Mouse (Mus musculus): ENCODE data around the gene Nav2.

The Nav2 gene

DNA sequence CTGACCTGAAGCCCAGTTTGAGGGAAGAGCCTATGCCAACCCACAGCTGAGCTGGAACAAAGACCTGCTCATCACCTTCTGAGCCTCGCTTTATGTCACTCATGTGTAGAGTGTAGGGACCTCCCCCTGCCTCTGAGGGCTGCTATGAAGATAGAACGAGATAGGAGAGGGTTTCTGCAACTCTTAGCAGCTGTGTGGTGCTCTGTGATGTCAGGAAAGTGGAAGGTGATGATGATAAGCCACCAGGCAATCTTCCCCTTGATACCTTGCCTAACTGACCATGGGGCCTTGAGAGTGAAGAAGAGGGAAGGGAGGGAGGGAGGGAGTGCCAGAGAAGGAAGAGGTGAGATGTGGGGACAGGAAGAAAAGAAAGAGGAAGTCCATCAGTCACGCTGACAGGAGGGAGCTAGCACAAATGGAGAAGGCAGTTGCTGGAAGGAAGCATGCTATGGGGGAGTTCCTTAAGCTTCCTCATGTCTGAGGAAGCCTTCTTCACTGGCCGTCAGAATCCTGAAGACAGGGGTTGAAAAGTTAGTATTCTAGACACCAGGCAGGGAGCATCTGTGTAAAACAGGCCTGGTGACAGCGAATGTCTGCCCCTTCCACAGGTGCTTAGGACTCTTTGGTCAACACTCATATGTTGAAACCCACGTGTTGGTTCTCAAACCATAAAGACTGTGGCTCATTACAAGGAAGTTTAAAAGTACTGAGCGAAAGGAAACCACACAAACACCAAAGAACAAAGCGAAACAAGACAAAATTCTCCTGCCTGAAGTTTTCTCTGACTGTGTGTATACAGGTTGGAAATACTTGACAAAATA is at the start of gene Nav2:
Gene Nav2, plus strand, starts transcription at position 196 of the 821 bp plus-strand sequence.
- peak; percentile 58 for DNase-seq (ENCODE audit: low read depth, low spot score)
- Histone ChIP-seq H3K36me3 (ENCODE audit: control insufficient read depth, insufficient read depth, low read length, poor library complexity, severe bottlenecking) (no peaks in the 10 kb centered on the region), H3K27me3 (ENCODE audit: control insufficient read depth, insufficient read depth, low read length, poor library complexity, severe bottlenecking) (no peaks in the 10 kb centered on the region)

DNA sequence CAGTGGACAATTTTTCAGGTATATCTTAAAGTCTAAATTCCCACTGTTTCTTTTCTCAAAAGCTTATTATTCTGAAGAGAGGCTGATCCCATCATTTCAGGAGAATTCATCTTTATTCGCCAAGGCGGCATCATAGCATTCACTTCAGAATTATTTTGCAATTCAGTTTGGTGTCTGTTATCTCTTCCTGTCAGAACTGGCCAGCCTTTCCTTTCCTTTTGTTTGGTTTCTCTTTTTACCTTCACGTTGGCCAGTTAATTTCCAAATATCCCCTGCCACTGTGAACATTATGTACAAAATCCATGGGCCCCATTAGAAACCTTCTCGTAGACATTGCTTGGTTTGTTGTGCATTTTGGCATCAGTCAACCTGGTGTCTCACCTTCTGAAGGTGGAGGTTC is 49.2 kb upstream of the Nav2 start:
- no peak for DNase-seq (ENCODE audit: low read depth, low spot score)
- H3K27me3 ChIP-seq (ENCODE audit: control insufficient read depth, insufficient read depth, low read length, poor library complexity, severe bottlenecking) = no peaks in the 10 kb centered on the region
- H3K36me3 ChIP-seq (ENCODE audit: control insufficient read depth, insufficient read depth, low read length, poor library complexity, severe bottlenecking) = no peaks in the 10 kb centered on the region

DNA sequence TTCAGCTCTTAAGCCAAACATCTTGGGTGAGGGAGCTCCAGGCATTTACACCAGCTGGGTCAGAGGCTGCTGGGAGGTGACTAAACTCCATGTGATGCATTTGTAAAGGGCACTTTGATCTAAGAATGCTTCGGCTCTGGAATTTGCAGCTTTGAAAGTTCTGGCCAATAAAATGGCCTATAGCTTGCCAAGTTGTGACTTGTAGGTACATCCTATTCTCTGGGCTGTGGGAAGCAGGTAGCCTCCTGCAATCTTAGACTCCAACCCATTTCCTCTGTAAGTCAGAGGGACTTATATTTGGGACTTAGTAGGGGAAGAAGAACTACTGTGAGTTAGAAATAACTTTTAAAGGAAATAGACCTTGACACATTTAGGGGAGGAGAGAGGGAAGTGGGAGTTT is 47.6 kb upstream of the Nav2 start:
- DNase-seq (ENCODE audit: low read depth, low spot score) = no peak
- no peaks in the 10 kb centered on the region for H3K36me3 ChIP-seq (ENCODE audit: control insufficient read depth, insufficient read depth, low read length, poor library complexity, severe bottlenecking)
- H3K27me3 ChIP-seq (ENCODE audit: control insufficient read depth, insufficient read depth, low read length, poor library complexity, severe bottlenecking) = no peaks in the 10 kb centered on the region

DNA sequence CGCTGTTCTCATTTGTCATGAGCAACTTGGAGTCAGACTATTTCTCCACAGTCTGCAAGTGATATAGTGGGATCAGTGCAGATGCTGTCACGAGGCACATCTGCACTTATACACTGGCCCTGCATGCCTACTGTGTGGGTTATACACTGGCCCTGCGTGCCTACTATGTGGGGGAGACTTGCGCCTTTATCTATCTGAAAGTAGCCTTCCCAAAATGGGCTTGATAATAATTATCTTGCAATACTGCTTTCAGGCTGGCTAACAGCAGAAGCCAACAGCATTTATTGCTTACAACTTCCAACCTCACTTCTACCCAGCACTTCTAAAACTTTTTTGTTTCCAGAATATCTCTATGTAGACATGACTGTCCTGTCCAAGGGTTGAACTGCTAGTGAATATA is 46.7 kb upstream of the Nav2 start:
- H3K36me3 ChIP-seq (ENCODE audit: control insufficient read depth, insufficient read depth, low read length, poor library complexity, severe bottlenecking) = no peaks in the 10 kb centered on the region
- no peaks in the 10 kb centered on the region for H3K27me3 ChIP-seq (ENCODE audit: control insufficient read depth, insufficient read depth, low read length, poor library complexity, severe bottlenecking)
- DNase-seq (ENCODE audit: low read depth, low spot score) = no peak

DNA sequence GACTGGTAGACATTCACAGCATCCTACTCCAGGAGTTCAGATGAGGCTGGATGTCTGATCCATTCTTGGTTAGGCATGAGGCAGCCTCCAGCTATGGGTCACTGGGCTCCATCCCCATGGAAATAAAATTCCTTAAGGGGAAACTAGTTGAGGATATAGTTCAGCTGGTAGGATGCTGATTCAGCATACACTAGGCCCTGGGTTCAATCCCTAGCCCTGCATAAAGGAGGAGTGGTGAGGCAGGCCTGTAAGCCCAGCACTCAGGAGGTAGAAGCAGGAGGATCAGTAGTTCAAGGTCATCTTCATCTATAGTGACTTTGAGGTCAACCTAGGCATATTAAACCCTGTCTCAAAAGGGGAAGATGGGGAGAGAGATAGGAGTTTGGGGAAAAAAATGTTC is 44.3 kb upstream of the Nav2 start:
- Histone ChIP-seq H3K36me3 (ENCODE audit: control insufficient read depth, insufficient read depth, low read length, poor library complexity, severe bottlenecking) (no peaks in the 10 kb centered on the region), H3K27me3 (ENCODE audit: control insufficient read depth, insufficient read depth, low read length, poor library complexity, severe bottlenecking) (no peaks in the 10 kb centered on the region)
- DNase-seq (ENCODE audit: low read depth, low spot score) = no peak

DNA sequence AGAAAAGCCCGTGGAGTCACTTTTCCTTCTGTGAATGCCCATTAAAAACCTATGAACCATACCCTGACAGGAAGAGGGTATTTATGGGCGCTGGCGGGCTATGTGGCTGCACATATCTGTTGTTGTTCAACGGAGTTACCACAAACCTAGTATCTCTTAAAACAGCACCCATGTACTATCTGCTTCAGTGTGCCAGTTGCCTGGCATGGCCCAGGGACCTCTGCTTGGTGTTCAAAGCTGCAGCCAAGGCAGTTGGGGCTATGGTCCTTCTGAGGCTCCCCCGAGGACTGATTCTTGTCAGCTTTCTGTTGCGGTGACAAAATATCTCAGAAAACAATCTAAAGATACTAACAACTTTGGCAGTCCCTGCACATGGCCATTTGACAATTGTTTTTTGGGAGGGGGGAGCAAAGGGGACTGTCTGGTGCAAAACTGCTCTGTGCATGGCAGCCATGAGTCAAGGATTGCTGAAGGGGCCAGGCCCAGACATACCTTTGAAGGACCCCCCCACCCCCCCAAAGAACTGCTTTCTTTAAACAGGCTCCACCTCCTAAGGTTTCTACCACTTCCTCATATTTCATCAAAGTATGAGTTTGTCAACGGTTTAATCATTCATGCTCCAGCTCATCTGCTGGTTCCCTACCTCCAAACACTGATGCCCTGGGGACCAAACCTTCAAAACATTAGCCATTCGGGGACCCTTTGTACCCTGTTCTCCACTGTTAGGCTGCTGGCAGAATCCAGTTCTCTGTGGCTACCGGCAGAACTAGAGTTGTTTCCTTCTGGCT is 43.7 kb upstream of the Nav2 start:
- Histone ChIP-seq H3K36me3 (ENCODE audit: control insufficient read depth, insufficient read depth, low read length, poor library complexity, severe bottlenecking) (no peaks in the 10 kb centered on the region), H3K27me3 (ENCODE audit: control insufficient read depth, insufficient read depth, low read length, poor library complexity, severe bottlenecking) (no peaks in the 10 kb centered on the region)
- DNase-seq (ENCODE audit: low read depth, low spot score) = peak; percentile 26

DNA sequence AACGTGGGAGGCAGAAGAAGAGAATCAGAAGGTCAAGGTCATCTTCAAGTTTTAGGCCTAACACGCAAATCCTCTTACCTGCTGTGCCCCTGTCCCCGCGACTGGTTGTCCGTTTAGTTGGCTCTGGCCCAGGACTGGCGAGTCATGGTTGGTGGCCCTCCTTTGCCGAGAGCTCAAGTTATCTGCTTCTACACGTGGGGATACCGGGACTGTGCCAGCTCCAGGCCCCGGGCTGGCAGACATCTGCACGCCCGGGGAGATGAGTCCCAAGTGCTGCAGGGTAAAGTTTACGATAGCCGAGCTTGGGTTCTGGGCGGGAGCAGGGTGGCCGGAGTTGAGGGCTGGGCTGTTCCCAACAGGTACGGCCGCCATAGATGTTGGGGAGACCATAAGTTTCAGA is 40.9 kb upstream of the Nav2 start:
- no peak for DNase-seq (ENCODE audit: low read depth, low spot score)
- H3K36me3 ChIP-seq (ENCODE audit: control insufficient read depth, insufficient read depth, low read length, poor library complexity, severe bottlenecking) = no peaks in the 10 kb centered on the region
- H3K27me3 ChIP-seq (ENCODE audit: control insufficient read depth, insufficient read depth, low read length, poor library complexity, severe bottlenecking) = no peaks in the 10 kb centered on the region

DNA sequence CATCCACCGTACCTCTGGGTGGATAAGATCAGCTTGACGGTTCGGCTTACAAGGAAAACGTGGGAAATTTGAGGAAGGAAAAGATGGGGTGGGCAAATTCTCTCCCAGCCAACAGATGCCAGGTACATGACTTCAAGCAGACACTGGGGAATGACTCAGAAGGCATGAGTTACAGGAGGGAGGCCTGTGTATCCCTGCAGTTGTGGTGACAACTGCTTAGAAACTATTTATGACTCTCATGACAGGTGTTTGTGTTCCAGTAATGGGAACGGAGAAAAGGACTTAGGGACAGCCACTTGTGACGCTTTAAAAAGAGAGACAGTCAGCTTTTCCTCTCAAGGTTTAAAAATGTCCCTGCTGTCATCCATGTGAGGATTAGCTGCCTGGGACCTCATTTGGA is 38.4 kb upstream of the Nav2 start:
- H3K27me3 ChIP-seq (ENCODE audit: control insufficient read depth, insufficient read depth, low read length, poor library complexity, severe bottlenecking) = no peaks in the 10 kb centered on the region
- no peak for DNase-seq (ENCODE audit: low read depth, low spot score)
- H3K36me3 ChIP-seq (ENCODE audit: control insufficient read depth, insufficient read depth, low read length, poor library complexity, severe bottlenecking) = no peaks in the 10 kb centered on the region

DNA sequence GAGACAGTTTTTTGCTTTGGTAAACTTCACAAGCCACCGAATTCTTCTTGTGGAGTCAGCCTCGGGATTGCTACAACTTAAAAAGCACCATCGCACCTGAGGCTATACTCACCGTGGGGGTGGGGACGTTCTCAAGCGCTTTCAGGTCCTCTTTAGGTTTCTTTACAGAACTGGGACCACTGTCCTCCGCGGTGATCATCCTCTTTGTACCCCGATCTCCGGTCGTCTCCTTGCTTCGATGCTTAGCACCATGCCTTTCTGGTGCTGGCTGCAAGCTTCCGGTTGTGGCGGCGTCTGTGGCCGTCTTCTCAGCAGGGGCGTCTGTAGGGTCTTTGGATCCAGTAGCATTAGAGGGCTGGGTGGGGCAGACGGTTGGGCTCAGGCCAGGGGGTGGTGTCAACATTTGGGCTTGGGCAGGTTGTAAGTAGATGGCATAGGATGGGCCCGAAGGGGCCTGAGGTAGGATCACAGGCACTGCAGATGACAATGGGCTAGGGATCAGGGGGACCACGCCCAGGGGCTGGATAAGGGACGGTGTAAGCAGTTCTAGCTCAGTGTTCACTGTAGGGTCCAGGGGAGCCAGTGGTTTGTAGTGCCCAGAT is 37.8 kb upstream of the Nav2 start:
- no peaks in the 10 kb centered on the region for H3K27me3 ChIP-seq (ENCODE audit: control insufficient read depth, insufficient read depth, low read length, poor library complexity, severe bottlenecking)
- no peaks in the 10 kb centered on the region for H3K36me3 ChIP-seq (ENCODE audit: control insufficient read depth, insufficient read depth, low read length, poor library complexity, severe bottlenecking)
- no peak for DNase-seq (ENCODE audit: low read depth, low spot score)

DNA sequence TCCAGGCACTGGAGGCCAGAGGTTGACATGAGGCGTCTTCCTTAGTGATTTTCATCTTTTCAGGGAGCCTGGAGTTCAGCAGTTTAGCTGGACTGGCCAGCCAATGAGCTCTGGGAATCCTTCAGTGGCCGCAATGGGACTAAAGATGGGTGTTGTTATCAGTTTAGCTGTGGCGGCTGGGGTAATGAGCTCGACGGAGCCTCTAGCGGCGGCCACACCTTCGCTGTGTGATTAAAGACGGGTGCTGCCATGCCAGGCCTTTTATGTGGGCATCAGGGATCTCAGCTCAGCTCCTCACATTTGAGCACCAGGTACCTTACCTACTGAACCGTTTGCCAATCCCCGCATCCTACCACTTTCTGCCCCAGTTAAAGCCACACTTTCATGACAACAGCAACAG is 37.2 kb upstream of the Nav2 start:
- Histone ChIP-seq H3K36me3 (ENCODE audit: control insufficient read depth, insufficient read depth, low read length, poor library complexity, severe bottlenecking) (no peaks in the 10 kb centered on the region), H3K27me3 (ENCODE audit: control insufficient read depth, insufficient read depth, low read length, poor library complexity, severe bottlenecking) (no peaks in the 10 kb centered on the region)
- DNase-seq (ENCODE audit: low read depth, low spot score) = no peak

DNA sequence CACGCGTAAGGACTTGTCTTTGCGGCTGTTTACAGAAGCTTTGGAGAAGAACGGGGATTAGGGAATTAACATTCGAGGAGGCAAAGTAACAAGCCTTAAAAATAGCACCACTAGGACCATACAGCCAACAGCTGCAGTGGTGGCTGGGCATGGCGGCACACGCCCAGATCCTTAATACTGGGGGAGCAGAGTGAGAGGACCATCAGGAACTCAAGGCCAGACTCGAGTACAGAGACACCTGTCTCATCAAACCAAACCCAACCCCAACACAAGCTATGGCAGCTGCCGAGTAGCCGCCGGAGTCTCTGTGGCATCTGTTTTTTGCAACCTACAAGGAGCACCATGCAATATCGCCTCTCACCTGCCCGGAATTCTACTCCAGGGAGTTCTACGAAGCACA is 33.4 kb upstream of the Nav2 start:
- no peak for DNase-seq (ENCODE audit: low read depth, low spot score)
- no peaks in the 10 kb centered on the region for H3K27me3 ChIP-seq (ENCODE audit: control insufficient read depth, insufficient read depth, low read length, poor library complexity, severe bottlenecking)
- no peaks in the 10 kb centered on the region for H3K36me3 ChIP-seq (ENCODE audit: control insufficient read depth, insufficient read depth, low read length, poor library complexity, severe bottlenecking)

DNA sequence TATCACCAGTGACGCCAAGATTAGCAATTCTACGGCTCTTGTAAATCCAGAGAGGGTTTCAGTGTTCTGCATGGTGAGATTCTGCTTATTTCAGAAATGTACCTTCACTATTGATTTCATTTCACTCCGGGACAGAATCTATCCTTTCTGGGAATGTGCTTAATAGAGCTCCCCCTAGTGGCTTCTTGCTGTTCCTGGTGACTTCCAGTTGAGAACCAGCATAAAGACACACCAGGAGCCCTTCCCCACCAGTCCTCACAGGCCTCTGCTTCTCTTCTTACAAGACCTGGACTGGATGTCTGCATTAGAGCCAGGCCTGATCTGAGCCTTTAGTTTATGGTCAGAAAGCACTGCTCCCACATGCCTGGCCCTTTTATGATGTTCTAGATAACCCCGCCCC is 32.0 kb upstream of the Nav2 start:
- Histone ChIP-seq H3K27me3 (ENCODE audit: control insufficient read depth, insufficient read depth, low read length, poor library complexity, severe bottlenecking) (no peaks in the 10 kb centered on the region), H3K36me3 (ENCODE audit: control insufficient read depth, insufficient read depth, low read length, poor library complexity, severe bottlenecking) (no peaks in the 10 kb centered on the region)
- DNase-seq (ENCODE audit: low read depth, low spot score) = peak; percentile 72

DNA sequence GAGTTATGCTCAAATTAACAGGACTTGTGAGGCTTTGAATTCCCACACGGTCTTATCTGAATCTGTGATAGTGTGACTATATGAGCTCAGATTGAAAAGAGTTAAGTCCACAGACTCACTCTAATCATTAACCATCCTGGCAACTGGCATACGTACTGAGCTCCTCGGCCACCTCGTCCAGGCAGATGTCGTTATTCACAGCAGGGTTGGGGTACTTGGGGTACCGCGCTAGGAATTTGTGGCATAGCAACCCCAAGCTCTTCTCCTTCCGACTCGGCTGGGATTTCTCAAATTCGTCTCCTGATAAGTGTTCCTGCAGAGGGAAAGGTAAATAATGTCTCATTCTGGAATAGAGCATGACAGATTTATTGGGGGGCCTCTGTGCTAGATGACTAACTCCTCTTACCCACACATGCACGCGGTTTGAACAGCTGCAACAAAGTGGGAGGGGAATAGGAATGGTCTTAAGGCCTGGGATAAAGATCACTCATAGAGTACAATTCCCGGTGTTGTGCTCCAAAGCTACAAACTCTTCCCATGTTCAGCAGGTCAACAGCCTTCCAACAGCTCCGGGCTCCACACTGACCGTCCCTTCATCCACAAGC is 30.6 kb upstream of the Nav2 start:
- H3K36me3 ChIP-seq (ENCODE audit: control insufficient read depth, insufficient read depth, low read length, poor library complexity, severe bottlenecking) = no peaks in the 10 kb centered on the region
- H3K27me3 ChIP-seq (ENCODE audit: control insufficient read depth, insufficient read depth, low read length, poor library complexity, severe bottlenecking) = no peaks in the 10 kb centered on the region
- no peak for DNase-seq (ENCODE audit: low read depth, low spot score)

DNA sequence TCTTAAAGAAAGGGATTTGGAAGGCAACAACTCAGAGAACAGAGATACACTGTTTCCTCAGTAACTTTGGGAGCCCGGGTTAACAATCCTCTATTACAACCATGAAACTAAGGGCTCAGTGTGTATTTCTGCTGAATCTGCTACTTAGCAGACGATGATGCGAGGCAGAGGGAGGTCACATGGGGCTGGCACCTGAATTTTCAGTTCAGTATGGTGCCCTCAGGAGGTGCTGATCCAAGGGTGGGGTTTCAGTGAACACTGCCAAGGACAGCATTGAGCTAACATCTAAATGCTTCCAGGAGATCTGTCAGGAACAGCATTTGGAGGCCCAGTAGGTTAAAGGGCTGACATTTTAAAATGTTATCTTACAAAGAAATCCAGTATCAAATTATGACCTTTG is 28.9 kb upstream of the Nav2 start:
- no peak for DNase-seq (ENCODE audit: low read depth, low spot score)
- Histone ChIP-seq H3K27me3 (ENCODE audit: control insufficient read depth, insufficient read depth, low read length, poor library complexity, severe bottlenecking) (no peaks in the 10 kb centered on the region), H3K36me3 (ENCODE audit: control insufficient read depth, insufficient read depth, low read length, poor library complexity, severe bottlenecking) (no peaks in the 10 kb centered on the region)
